Mouse (Mus musculus) embryonic facial prominence, embryonic 12.5 days (tissue): ENCODE measurements around the gene Zdhhc1. TPM values are rescaled to one million over a fixed set of nuclear protein-coding genes. Genes with fewer than 3 reads are reported as not detected.

Source experiments
- ATAC-seq: fragments of 200-750 bp; cut with Nextera tagmentation; 2 replicates; pipeline ENCODE4 v1.8.0; 2017; ENCODE audit not compliant: insufficient number of reproducible peaks, insufficient read depth, low FRiP score, low TSS enrichment
- H3K27ac ChIP-seq: fragments of 300-500 bp; sonication (generic); 2 replicates; pipeline ENCODE4 v1.5.1; 2016; ENCODE audit warnings: mild to moderate bottlenecking
- H3K27me3 ChIP-seq: fragments of 300-500 bp; sonication (generic); 2 replicates; pipeline ENCODE4 v1.6.1; 2016; ENCODE audit warnings: mild to moderate bottlenecking, moderate library complexity
- H3K36me3 ChIP-seq: fragments of 300-500 bp; sonication (generic); 2 replicates; pipeline ENCODE4 v1.6.1; 2016; ENCODE audit warnings: mild to moderate bottlenecking
- H3K4me1 ChIP-seq: fragments of 300-500 bp; sonication (generic); 2 replicates; pipeline ENCODE4 v1.6.1; 2016
- H3K4me2 ChIP-seq: fragments of 300-500 bp; sonication (generic); replicated peaks from 2 replicates; pipeline ENCODE4 v1.6.1; 2016; ENCODE audit warnings: mild to moderate bottlenecking, moderate library complexity
- H3K4me3 ChIP-seq: fragments of 300-500 bp; sonication (generic); 2 replicates; pipeline ENCODE4 v1.5.1; 2016; ENCODE audit warnings: mild to moderate bottlenecking
- H3K9ac ChIP-seq: fragments of 300-500 bp; sonication (generic); 2 replicates; pipeline ENCODE4 v1.6.1; 2016; ENCODE audit warnings: mild to moderate bottlenecking, moderate library complexity
- H3K9me3 ChIP-seq: fragments of 300-500 bp; sonication (generic); 2 replicates; pipeline ENCODE4 v1.6.1; 2016; ENCODE audit warnings: mild to moderate bottlenecking, moderate library complexity
- WGBS: fragments of 180-500 bp; shearing (Covaris S2); methylation state at CpG from one replicate; pipeline ENCODE4 v1.1.7; 2016; 5-methylcytosine and 5-hydroxymethylcytosine counted together
- polyA plus RNA-seq: library from polyadenylated mRNA; unstranded; fragments of >200 nt; fragmentation: Nextera tagmentation; extraction: Ambion mirVana; gene quantifications from 2 replicates; pipeline ENCODE4 v1.2.1, GENCODE M21; 2016

The Zdhhc1 gene
- polyA plus RNA-seq, 1 experiment from 2014 or later: 41.8 TPM

GRCm38 (mm10) chr8:105468002-105468720 lies 28.5 kb downstream of the Zdhhc1 start:
- H3K4me2 ChIP-seq: no peak overlapping the region
- no peak overlapping the region for H3K9ac ChIP-seq
- H3K9me3 ChIP-seq: no peaks in the 10 kb centered on the region
- H3K27me3 ChIP-seq: peaks cover 19% of the 10 kb centered on the region
- H3K4me1 ChIP-seq: peaks cover 19% of the 10 kb centered on the region
- no peaks in the 10 kb centered on the region for H3K36me3 ChIP-seq
- WGBS: 90% methylated on average over 27 of the region's 27 CpGs
- no peak for ATAC-seq
- H3K4me3 ChIP-seq: no peak overlapping the region
- no peak overlapping the region for H3K27ac ChIP-seq

GRCm38 (mm10) chr8:105467396-105467985 lies 29.2 kb downstream of the Zdhhc1 start:
- no peaks in the 10 kb centered on the region for H3K9me3 ChIP-seq
- no peak overlapping the region for H3K4me3 ChIP-seq
- ATAC-seq: no peak
- H3K36me3 ChIP-seq: no peaks in the 10 kb centered on the region
- no peak overlapping the region for H3K9ac ChIP-seq
- H3K4me2 ChIP-seq: no peak overlapping the region
- H3K4me1 ChIP-seq: peaks cover 19% of the 10 kb centered on the region
- no peak overlapping the region for H3K27ac ChIP-seq
- peaks cover 12% of the 10 kb centered on the region for H3K27me3 ChIP-seq
- 88% methylated on average over 10 of the region's 10 CpGs for WGBS

GRCm38 (mm10) chr8:105466700-105467291 lies 29.9 kb downstream of the Zdhhc1 start:
- peaks cover 19% of the 10 kb centered on the region for H3K4me1 ChIP-seq
- H3K9me3 ChIP-seq: no peaks in the 10 kb centered on the region
- H3K27ac ChIP-seq: no peak overlapping the region
- no peak overlapping the region for H3K9ac ChIP-seq
- WGBS: 85% methylated on average over 7 of the region's 7 CpGs
- H3K36me3 ChIP-seq: no peaks in the 10 kb centered on the region
- H3K4me3 ChIP-seq: no peak overlapping the region
- no peak for ATAC-seq
- H3K27me3 ChIP-seq: peaks cover 5% of the 10 kb centered on the region
- no peak overlapping the region for H3K4me2 ChIP-seq

- H3K9ac ChIP-seq: no peak overlapping the region
- H3K36me3 ChIP-seq: no peaks in the 10 kb centered on the region
- 87% methylated on average over 6 of the region's 6 CpGs for WGBS
- no peak overlapping the region for H3K4me3 ChIP-seq
- no peak overlapping the region for H3K27ac ChIP-seq
- H3K9me3 ChIP-seq: no peaks in the 10 kb centered on the region
- H3K4me1 ChIP-seq: peaks cover 13% of the 10 kb centered on the region; the same call in 1 of the 2 replicates
- H3K27me3 ChIP-seq: peaks cover 4% of the 10 kb centered on the region
- ATAC-seq: no peak
- no peak overlapping the region for H3K4me2 ChIP-seq
Observed at GRCm38 (mm10) chr8:105466246-105466645, 30.5 kb downstream of the Zdhhc1 start.

GRCm38 (mm10) chr8:105464595-105464994 lies 32.1 kb downstream of the Zdhhc1 start:
- Histone ChIP-seq H3K27me3 (no peaks in the 10 kb centered on the region), H3K4me2 (no peak overlapping the region), H3K36me3 (no peaks in the 10 kb centered on the region), H3K9me3 (no peaks in the 10 kb centered on the region), H3K9ac (no peak overlapping the region), H3K27ac (no peak overlapping the region), H3K4me1 (peaks cover 3% of the 10 kb centered on the region; the same call in 1 of the 2 replicates), H3K4me3 (no peak overlapping the region)
- WGBS: 72% methylated on average over 7 of the region's 7 CpGs
- no peak for ATAC-seq

- Histone ChIP-seq H3K9ac (no peak overlapping the region), H3K27me3 (no peaks in the 10 kb centered on the region), H3K4me3 (no peak overlapping the region), H3K9me3 (no peaks in the 10 kb centered on the region), H3K4me1 (no peaks in the 10 kb centered on the region), H3K36me3 (no peaks in the 10 kb centered on the region), H3K27ac (no peak overlapping the region), H3K4me2 (no peak overlapping the region)
- WGBS: 61% methylated on average over 13 of the region's 13 CpGs
- ATAC-seq: no peak
Observed at GRCm38 (mm10) chr8:105461085-105461803, 35.5 kb downstream of the Zdhhc1 start.

- ATAC-seq: no peak
Observed at GRCm38 (mm10) chr8:105455218-105455617, 41.5 kb downstream of the Zdhhc1 start.

GRCm38 (mm10) chr8:105454088-105454487 lies 42.6 kb downstream of the Zdhhc1 start:
- Histone ChIP-seq H3K9me3 (no peaks in the 10 kb centered on the region), H3K36me3 (no peaks in the 10 kb centered on the region), H3K9ac (no peak overlapping the region), H3K4me3 (no peak overlapping the region), H3K4me2 (no peak overlapping the region), H3K27ac (no peak overlapping the region), H3K27me3 (no peaks in the 10 kb centered on the region), H3K4me1 (no peaks in the 10 kb centered on the region)
- 72% methylated on average over 5 of the region's 5 CpGs for WGBS
- no peak for ATAC-seq

More at GRCm38 (mm10) chr8:105455218-105455617, 41.5 kb downstream of the Zdhhc1 start:
- Histone ChIP-seq H3K9me3 (no peaks in the 10 kb centered on the region), H3K9ac (no peak overlapping the region), H3K4me3 (no peak overlapping the region), H3K4me1 (no peaks in the 10 kb centered on the region), H3K27me3 (no peaks in the 10 kb centered on the region), H3K27ac (no peak overlapping the region), H3K36me3 (no peaks in the 10 kb centered on the region), H3K4me2 (no peak overlapping the region)
- WGBS: 65% methylated on average over 10 of the region's 10 CpGs

- Histone ChIP-seq H3K9ac (no peak overlapping the region), H3K4me3 (no peak overlapping the region), H3K27ac (no peak overlapping the region), H3K4me1 (no peaks in the 10 kb centered on the region), H3K36me3 (no peaks in the 10 kb centered on the region), H3K4me2 (no peak overlapping the region), H3K9me3 (no peaks in the 10 kb centered on the region), H3K27me3 (no peaks in the 10 kb centered on the region)
- ATAC-seq: no peak
- 72% methylated on average over 5 of the region's 5 CpGs for WGBS
Observed at GRCm38 (mm10) chr8:105453296-105453695, 43.4 kb downstream of the Zdhhc1 start.

GRCm38 (mm10) chr8:105451903-105452603 lies 44.6 kb downstream of the Zdhhc1 start:
- no peaks in the 10 kb centered on the region for H3K4me1 ChIP-seq
- H3K4me3 ChIP-seq: no peak overlapping the region
- no peaks in the 10 kb centered on the region for H3K36me3 ChIP-seq
- H3K9ac ChIP-seq: no peak overlapping the region
- 67% methylated on average over 15 of the region's 15 CpGs for WGBS
- no peak overlapping the region for H3K4me2 ChIP-seq
- H3K27ac ChIP-seq: no peak overlapping the region
- no peaks in the 10 kb centered on the region for H3K27me3 ChIP-seq
- ATAC-seq: no peak
- no peaks in the 10 kb centered on the region for H3K9me3 ChIP-seq

GRCm38 (mm10) chr8:105450977-105451376 lies 45.7 kb downstream of the Zdhhc1 start:
- no peak for ATAC-seq

More at GRCm38 (mm10) chr8:105450977-105451376, 45.7 kb downstream of the Zdhhc1 start:
- Histone ChIP-seq H3K9ac (no peak overlapping the region), H3K27ac (no peak overlapping the region), H3K9me3 (no peaks in the 10 kb centered on the region), H3K4me2 (no peak overlapping the region), H3K27me3 (no peaks in the 10 kb centered on the region), H3K4me3 (no peak overlapping the region), H3K36me3 (no peaks in the 10 kb centered on the region), H3K4me1 (peaks cover 3% of the 10 kb centered on the region; the same call in 1 of the 2 replicates)
- WGBS: 50% methylated on average over 1 of the region's 1 CpGs
